Mouse (Mus musculus): ENCODE results near the gene Olfr1425. TPM values are rescaled to one million over a fixed set of nuclear protein-coding genes. Genes with fewer than 3 reads are reported as not detected.
"Not testable (repeated sequence)": the region's sequence is repeated elsewhere in the genome, so short reads cannot be mapped to it uniquely, and the experiment has no call there.

The Olfr1425 gene
- total RNA-seq (2014; rRNA removed), result not detected in 2 replicates
- not detected in 2 replicates for polyA plus RNA-seq (2015; fragmentation: Nextera tagmentation; extraction: Ambion mirVana)

DNA sequence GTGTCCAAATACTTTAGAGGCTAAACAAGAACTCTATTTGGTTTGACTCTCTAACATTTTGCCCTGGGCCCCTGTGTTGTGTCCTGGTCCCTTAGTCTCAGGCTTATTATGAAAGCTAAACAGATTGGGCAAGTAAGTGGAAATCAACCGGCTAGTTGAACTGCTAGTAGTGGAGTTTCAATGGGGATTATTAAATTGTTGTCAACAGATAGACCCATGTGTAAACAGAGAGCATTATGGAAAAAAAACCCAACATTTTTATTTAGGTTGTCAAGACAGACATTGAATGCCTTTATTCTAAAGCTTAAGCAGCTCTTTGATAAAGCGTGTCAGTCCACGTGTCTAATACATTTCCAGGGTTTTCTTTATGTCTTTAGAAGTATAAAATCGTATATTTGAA is at the start of gene Olfr1425:
Olfr1425 (minus strand) TSS at position 101 of the 400 bp plus-strand sequence.
- not testable (repeated sequence) for ATAC-seq (ENCODE audit: low FRiP score); H3K36me3 ChIP-seq (ENCODE audit: insufficient read depth, low read length); DNase-seq (ENCODE audit: low spot score); H3K27ac ChIP-seq (ENCODE audit: low read depth, low read length); H3K27me3 ChIP-seq (ENCODE audit: insufficient read depth, low read length); H3K4me2 ChIP-seq (ENCODE audit: low read depth, low read length, poor library complexity, severe bottlenecking); H3K9ac ChIP-seq (replicated peaks; ENCODE audit: low read length, poor library complexity, severe bottlenecking); H3K9me3 ChIP-seq (ENCODE audit: low read length); H3K4me3 ChIP-seq (ENCODE audit: low read depth, low read length); H3K4me1 ChIP-seq (ENCODE audit: insufficient read depth, low read length)
- WGBS, result 79% methylated on average over 4 of the region's 4 CpGs

GRCm38 (mm10) chr19:12123103-12123502 is 45.6 kb upstream of the Olfr1425 start, which contains the start of gene Olfr76:
Gene Olfr76 (minus strand): TSS chr19:12123203.
- Histone ChIP-seq H3K4me3 (ENCODE audit: low read depth, low read length) (no peak within 1 kb of the TSS), H3K9ac (replicated peaks; ENCODE audit: low read length, poor library complexity, severe bottlenecking) (no peak within 1 kb of the TSS), H3K27me3 (ENCODE audit: insufficient read depth, low read length) (no peaks in the 10 kb centered on the region), H3K27ac (ENCODE audit: low read depth, low read length) (no peak within 1 kb of the TSS), H3K9me3 (ENCODE audit: low read length) (no peaks in the 10 kb centered on the region), H3K4me1 (ENCODE audit: insufficient read depth, low read length) (no peaks in the 10 kb centered on the region), H3K4me2 (ENCODE audit: low read depth, low read length, poor library complexity, severe bottlenecking) (no peak within 1 kb of the TSS), H3K36me3 (ENCODE audit: insufficient read depth, low read length) (no peaks in the 10 kb centered on the region)
- 77% methylated on average over 3 of the region's 3 CpGs for WGBS
- DNase-seq (ENCODE audit: low spot score), result no peak
- TF ChIP-seq CTCF (IDR thresholded peaks at IDR 0.05), result no peak
- no peak for ATAC-seq (ENCODE audit: low FRiP score)

DNA sequence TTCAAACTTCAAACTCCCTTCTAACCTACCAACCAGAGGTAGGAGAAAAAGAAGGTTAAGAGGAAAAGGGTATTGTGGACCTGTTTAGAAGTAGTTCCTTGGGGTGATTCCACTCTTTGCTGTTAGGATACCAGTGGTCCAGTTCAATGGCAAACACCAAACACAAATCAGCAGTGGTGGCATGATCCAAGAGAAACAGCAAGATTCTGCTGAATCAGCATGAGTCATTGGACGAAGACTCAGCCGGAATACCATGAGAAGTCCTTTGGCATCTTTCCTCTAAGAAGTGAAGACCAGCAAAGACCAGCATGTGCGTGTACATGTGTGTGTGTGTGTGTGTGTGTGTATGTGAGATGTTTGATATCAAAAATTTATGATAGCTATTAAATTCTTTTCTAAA is 38.9 kb upstream of the Olfr1425 start:
- no peaks in the 10 kb centered on the region for H3K4me1 ChIP-seq (ENCODE audit: insufficient read depth, low read length)
- WGBS, result 90% methylated on average over 3 of the region's 3 CpGs
- DNase-seq (ENCODE audit: low spot score) (no peak), ATAC-seq (ENCODE audit: low FRiP score) (no peak)
- no peaks in the 10 kb centered on the region for H3K27me3 ChIP-seq (ENCODE audit: insufficient read depth, low read length)
- H3K4me3 ChIP-seq (ENCODE audit: low read depth, low read length), result no peak overlapping the region
- no peaks in the 10 kb centered on the region for H3K36me3 ChIP-seq (ENCODE audit: insufficient read depth, low read length)
- no peak overlapping the region for H3K4me2 ChIP-seq (ENCODE audit: low read depth, low read length, poor library complexity, severe bottlenecking)
- no peak overlapping the region for H3K27ac ChIP-seq (ENCODE audit: low read depth, low read length)
- H3K9me3 ChIP-seq (ENCODE audit: low read length), result no peaks in the 10 kb centered on the region
- H3K9ac ChIP-seq (replicated peaks; ENCODE audit: low read length, poor library complexity, severe bottlenecking), result no peak overlapping the region
- no peak for TF ChIP-seq CTCF (IDR thresholded peaks at IDR 0.05)

DNA sequence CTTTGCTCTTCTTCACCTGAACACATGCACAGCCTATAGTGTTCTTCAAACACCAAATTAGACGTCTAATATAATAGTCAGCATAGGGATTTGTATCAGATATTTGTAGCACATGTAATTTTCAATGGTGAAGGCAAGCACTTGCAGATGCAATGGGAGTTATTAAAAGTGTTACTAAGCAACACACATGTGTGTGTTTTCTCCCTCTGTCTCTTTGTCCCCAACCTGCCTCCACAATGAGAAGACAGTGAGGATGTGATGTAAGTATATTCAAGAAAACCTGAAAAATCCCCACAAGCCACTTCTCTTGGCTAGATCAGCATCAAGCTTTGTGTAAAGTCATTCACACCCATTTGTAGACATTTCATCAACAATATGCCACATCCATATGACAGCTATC is 38.3 kb upstream of the Olfr1425 start, which contains the start of gene Olfr1428:
Olfr1428 (minus strand) TSS at position 101 of the 400 bp plus-strand sequence.
- no peak for DNase-seq (ENCODE audit: low spot score)
- no peak for TF ChIP-seq CTCF (IDR thresholded peaks at IDR 0.05)
- Histone ChIP-seq H3K4me2 (ENCODE audit: low read depth, low read length, poor library complexity, severe bottlenecking) (no peak within 1 kb of the TSS), H3K27me3 (ENCODE audit: insufficient read depth, low read length) (no peaks in the 10 kb centered on the region), H3K36me3 (ENCODE audit: insufficient read depth, low read length) (no peaks in the 10 kb centered on the region), H3K4me3 (ENCODE audit: low read depth, low read length) (no peak within 1 kb of the TSS), H3K4me1 (ENCODE audit: insufficient read depth, low read length) (no peaks in the 10 kb centered on the region), H3K27ac (ENCODE audit: low read depth, low read length) (no peak within 1 kb of the TSS), H3K9ac (replicated peaks; ENCODE audit: low read length, poor library complexity, severe bottlenecking) (no peak within 1 kb of the TSS), H3K9me3 (ENCODE audit: low read length) (no peaks in the 10 kb centered on the region)
- WGBS, result 68% methylated on average over 1 of the region's 1 CpGs
- ATAC-seq (ENCODE audit: low FRiP score), result no peak

DNA sequence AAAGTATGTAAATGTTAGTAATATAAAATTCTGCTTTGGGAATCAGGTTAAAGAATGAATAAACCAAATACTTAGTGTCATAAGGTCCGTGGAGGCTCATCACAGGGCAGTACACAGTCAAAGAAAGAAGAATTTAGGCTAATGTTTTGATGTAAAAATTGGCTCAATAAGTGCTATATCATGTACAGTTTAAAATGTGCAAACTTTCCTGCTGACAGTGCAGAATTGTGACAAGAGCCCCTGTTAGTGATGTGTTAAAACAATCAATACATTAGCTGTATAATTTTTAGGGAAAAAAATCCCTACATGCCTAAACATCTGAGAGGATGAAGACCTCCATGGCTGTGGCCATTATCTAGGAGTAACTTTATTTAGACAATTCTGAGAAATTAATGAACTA is 36.3 kb upstream of the Olfr1425 start:
- DNase-seq (ENCODE audit: low spot score) (no peak), ATAC-seq (ENCODE audit: low FRiP score) (no peak)
- Histone ChIP-seq H3K4me1 (ENCODE audit: insufficient read depth, low read length) (no peaks in the 10 kb centered on the region), H3K36me3 (ENCODE audit: insufficient read depth, low read length) (no peaks in the 10 kb centered on the region), H3K9ac (replicated peaks; ENCODE audit: low read length, poor library complexity, severe bottlenecking) (no peak overlapping the region), H3K27me3 (ENCODE audit: insufficient read depth, low read length) (no peaks in the 10 kb centered on the region), H3K27ac (ENCODE audit: low read depth, low read length) (no peak overlapping the region), H3K9me3 (ENCODE audit: low read length) (no peaks in the 10 kb centered on the region), H3K4me3 (ENCODE audit: low read depth, low read length) (no peak overlapping the region), H3K4me2 (ENCODE audit: low read depth, low read length, poor library complexity, severe bottlenecking) (no peak overlapping the region)
- no peak for TF ChIP-seq CTCF (IDR thresholded peaks at IDR 0.05)
- 73% methylated on average over 1 of the region's 1 CpGs for WGBS

DNA sequence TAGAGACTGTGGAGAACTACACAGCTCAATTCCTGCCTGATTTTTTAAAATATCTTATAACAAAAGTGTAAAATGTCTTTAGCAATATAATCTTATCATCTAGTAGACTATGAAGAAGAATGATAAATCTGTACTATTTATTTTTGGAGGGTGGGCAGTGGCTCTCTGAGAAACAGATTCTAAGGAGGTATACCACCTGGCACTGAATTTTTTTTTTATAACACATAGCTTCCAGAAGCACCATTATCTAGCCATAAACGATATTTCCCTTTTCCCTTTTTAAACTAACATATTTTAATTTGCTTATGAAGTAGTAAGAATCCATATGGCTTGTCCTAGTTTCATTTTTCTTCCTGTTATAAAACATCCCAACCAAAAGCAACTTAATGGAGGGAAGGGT is 27.0 kb upstream of the Olfr1425 start:
- Histone ChIP-seq H3K9me3 (ENCODE audit: low read length) (no peaks in the 10 kb centered on the region), H3K27ac (ENCODE audit: low read depth, low read length) (no peak overlapping the region), H3K4me2 (ENCODE audit: low read depth, low read length, poor library complexity, severe bottlenecking) (no peak overlapping the region), H3K9ac (replicated peaks; ENCODE audit: low read length, poor library complexity, severe bottlenecking) (no peak overlapping the region), H3K4me3 (ENCODE audit: low read depth, low read length) (no peak overlapping the region), H3K36me3 (ENCODE audit: insufficient read depth, low read length) (no peaks in the 10 kb centered on the region), H3K4me1 (ENCODE audit: insufficient read depth, low read length) (no peaks in the 10 kb centered on the region), H3K27me3 (ENCODE audit: insufficient read depth, low read length) (no peaks in the 10 kb centered on the region)
- ATAC-seq (ENCODE audit: low FRiP score) (no peak), DNase-seq (ENCODE audit: low spot score) (no peak)
- no peak for TF ChIP-seq CTCF (IDR thresholded peaks at IDR 0.05)
- WGBS, result 73% methylated on average over 1 of the region's 1 CpGs
